Mouse (Mus musculus) hematopoietic stem cell, adult 5-6 weeks (primary cell): ENCODE measurements at regions not wholly inside any gene's neighbourhood (a gene's known extent, or its start where the extent isn't known, plus 50 kb on each side); places are given as distances from the start of the nearest gene placed in this dataset.

Experiments
- ATAC-seq, 2 experiments: fragments of 125-278 bp in 1 of 2; replicated peaks in 1 of 2; 2 replicates each; pipeline ENCODE4 v1.8.0; 2016 to 2017; ENCODE audit warnings: inconsistent platforms in 2 of 2, mild to moderate bottlenecking in 2 of 2, moderate number of reproducible peaks in 2 of 2, low read depth in 1 of 2, moderate TSS enrichment in 1 of 2; ENCODE audit not compliant: low FRiP score in 2 of 2, poor library complexity in 2 of 2, severe bottlenecking in 2 of 2, insufficient read depth in 1 of 2, low TSS enrichment in 1 of 2

- ATAC-seq = no peak
Observed at GRCm38 (mm10) chr3:19458386-19458785, 170.1 kb downstream of the 1700064H15Rik start.

- no peak for ATAC-seq
Observed at GRCm38 (mm10) chr3:19457431-19457830, 171.0 kb downstream of the 1700064H15Rik start.

- ATAC-seq = no peak
Observed at GRCm38 (mm10) chr3:19455838-19456448, 172.5 kb downstream of the 1700064H15Rik start.

- ATAC-seq = peak; percentile 97 to 99
Observed at GRCm38 (mm10) chr3:19451022-19451421, 177.5 kb downstream of the 1700064H15Rik start.

- no peak for ATAC-seq
Observed at GRCm38 (mm10) chr3:19448931-19449330, 179.5 kb downstream of the 1700064H15Rik start.

- no peak for ATAC-seq
Observed at GRCm38 (mm10) chr3:19448192-19448591, 180.3 kb downstream of the 1700064H15Rik start.

- no peak for ATAC-seq
Observed at GRCm38 (mm10) chr3:19447733-19448132, 180.7 kb downstream of the 1700064H15Rik start.

- no peak for ATAC-seq
Observed at GRCm38 (mm10) chr3:19444914-19445313, 183.6 kb downstream of the 1700064H15Rik start.

- ATAC-seq = no peak
Observed at GRCm38 (mm10) chr3:19441827-19442226, 186.7 kb downstream of the 1700064H15Rik start.

GRCm38 (mm10) chr3:19430159-19430558 is 198.3 kb downstream of the 1700064H15Rik start:
- ATAC-seq = no peak; a peak in 1 of 4 replicates

- ATAC-seq = peak in 1 of 2 experiments; percentile 32; a peak in 2 of 4 replicates
Observed at GRCm38 (mm10) chr3:19429422-19430076, 198.9 kb downstream of the 1700064H15Rik start.

GRCm38 (mm10) chr3:19429010-19429409 is 199.5 kb downstream of the 1700064H15Rik start:
- ATAC-seq = no peak

- peak; percentile 45 to 51 for ATAC-seq
Observed at GRCm38 (mm10) chr3:19426130-19426556, 202.3 kb downstream of the 1700064H15Rik start.

GRCm38 (mm10) chr3:19425322-19425721 is 203.2 kb downstream of the 1700064H15Rik start:
- no peak for ATAC-seq

- no peak for ATAC-seq
Observed at GRCm38 (mm10) chr3:19424384-19424783, 204.1 kb downstream of the 1700064H15Rik start.

- no peak for ATAC-seq
Observed at GRCm38 (mm10) chr3:19421430-19421944, 207.0 kb downstream of the 1700064H15Rik start.

GRCm38 (mm10) chr3:19420912-19421311 is 207.6 kb downstream of the 1700064H15Rik start:
- ATAC-seq = no peak

- ATAC-seq = peak; percentile 95
Observed at GRCm38 (mm10) chr3:19410938-19411515, 217.4 kb downstream of the 1700064H15Rik start.
